Mouse (Mus musculus): ENCODE measurements at regions not wholly inside any gene's neighbourhood (a gene's known extent, or its start where the extent isn't known, plus 50 kb on each side); places are given as distances from the start of the nearest gene placed in this dataset.
"Not testable (repeated sequence)": the region's sequence is repeated elsewhere in the genome, so short reads cannot be mapped to it uniquely, and the experiment has no call there.

DNA sequence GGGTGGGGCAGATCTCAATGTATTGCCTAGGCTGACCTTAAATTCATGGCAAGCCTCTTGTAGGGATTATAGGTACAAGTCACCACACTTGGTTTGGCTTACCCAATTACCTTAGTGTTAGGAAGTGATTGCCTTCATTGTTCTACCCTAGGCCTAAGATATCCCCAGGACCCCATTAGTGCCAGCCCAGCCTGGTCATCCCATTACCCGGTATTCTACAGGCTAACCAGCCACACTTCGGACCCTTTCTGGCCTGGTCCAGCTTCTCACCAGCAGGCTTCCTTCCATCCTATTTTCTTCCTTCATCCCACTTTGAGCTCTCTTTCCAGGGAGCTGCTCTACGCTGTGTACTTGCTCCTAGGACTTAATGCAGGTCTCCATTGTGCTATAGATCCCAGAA is 59.5 kb downstream of the Tex35 start:
- no peak for DNase-seq

DNA sequence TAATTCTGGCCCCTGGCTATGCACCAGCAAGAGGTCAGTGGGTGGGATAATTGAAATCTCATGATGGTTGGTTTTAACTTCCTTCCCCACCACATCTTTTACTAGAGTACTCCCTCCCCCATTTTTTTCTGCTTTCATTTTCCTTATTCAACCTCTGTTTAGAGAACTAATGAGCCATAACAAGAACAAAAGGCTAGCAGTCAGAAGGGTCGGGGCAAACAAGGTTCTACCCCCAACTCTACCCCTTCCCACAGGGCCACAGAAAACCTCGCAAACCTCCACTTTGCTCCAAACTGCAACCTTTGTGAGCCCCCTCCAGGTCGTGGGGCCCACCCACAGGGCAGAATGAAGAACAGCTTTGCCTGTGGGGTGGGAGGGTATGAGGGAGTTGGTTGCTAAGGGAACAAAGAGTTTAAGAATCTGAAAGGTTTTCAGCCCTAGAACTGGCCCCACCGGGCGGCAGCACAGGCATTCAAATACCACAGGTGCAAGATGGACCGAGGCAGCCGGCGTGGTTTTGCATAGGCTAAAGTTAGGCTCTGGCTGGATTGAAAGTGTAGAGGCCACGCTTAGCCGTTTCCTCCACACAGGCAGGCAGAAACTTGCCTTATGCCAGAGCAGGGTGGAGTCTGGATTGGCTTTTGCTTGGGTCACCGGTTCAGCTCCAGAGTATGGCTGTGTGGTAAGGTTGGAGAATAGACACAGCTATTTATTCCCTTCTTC is 60.1 kb downstream of the Tex35 start:
- DNase-seq: no peak

DNA sequence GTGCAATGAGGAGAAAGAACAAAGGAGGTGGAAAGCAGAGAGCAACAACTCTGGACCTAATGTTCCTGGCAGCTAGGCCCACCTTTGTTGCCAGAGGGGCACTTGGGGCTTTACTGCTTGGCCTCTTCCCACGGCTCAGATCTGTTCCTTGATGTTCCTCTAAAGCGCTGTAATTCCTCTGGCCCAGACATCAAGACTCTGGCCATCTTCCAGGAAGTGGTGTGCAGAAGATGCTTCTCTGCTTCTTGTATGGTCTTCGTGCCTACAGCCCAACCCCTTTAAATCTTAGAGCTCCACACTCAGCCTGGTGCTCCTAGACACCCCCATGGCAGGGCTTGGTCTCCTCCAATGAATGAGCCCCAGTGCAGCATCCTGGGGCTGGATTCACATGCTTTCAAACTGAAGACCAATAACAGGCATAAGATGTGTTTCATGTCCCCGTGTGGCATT is 60.7 kb downstream of the Tex35 start:
- DNase-seq: no peak

DNA sequence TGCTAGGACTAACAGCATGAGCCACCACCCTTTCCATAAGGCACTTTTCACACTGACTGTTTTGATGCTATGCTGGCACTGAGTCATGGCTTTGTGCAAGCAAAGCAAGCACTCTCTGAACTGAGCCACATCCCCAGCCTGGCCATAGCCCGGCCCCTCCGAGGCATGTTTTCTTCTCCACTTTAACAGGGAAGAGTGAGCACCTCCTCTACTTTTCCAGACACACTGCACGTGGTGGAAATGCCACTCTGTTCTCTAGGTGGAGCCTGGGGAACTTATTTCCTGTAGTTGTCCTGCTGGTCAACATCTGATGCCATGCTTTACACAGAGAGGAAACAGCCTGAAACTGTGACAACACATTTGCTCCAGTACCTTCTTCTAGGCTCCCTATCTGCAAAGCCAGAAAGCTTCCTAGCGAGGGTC is 61.7 kb downstream of the Tex35 start:
- no peak for DNase-seq

DNA sequence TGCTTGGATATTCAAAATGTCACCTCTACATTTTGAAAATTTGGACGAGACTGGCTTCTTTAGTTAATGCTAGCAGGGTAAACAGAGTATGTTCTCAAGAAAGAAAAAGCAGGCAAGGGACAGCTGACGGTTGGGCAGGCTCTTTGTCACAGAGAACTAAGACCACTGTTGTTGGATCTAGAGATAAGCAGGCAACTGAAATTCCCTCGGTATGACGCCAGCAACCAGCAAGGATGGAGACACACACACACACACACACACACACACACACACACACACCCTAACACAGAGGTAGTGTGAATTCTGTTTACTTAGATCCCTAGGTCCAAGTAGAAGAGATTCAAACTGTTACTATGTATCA is 68.7 kb downstream of the Tex35 start:
- DNase-seq: no peak

DNA sequence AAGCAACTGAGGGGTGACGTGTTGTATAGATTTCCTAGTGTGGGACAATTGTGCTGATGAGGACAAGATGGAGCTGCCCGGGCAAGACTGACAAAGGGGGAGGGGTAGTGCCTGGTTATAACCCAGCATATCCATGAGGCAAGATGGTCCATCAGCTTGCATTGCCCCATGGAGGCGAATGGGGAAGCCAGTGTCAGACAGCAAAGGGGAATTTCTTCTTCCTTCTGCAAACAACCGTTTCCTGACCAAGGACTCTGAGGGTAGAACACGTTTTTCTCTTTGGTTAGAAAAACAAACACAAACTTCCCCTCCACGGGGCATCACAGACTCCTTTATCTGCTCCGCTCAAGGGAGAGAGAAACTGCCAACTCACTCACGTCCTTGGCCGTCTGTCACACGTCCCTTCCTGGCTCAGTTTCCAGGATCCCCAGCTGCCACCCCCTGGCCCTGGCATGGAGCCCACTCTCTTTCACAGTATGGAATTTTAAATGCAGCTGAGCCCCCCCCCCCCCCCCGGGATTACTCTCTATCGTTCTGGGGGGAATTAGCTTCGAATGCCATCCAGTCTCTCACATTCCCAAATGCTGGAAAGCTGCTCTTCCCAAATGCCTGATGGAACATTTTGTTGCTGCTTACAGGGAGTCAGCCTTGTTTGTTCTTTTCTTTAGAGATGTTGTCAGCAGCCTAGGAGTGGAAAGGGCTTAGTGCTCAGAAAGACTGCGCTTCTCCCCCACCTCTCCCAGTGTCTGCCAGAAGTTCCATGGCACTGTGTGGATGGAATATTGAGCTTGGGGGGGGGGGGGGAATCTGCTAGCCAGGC is 69.3 kb downstream of the Tex35 start:
- peak; percentile 73 for DNase-seq

DNA sequence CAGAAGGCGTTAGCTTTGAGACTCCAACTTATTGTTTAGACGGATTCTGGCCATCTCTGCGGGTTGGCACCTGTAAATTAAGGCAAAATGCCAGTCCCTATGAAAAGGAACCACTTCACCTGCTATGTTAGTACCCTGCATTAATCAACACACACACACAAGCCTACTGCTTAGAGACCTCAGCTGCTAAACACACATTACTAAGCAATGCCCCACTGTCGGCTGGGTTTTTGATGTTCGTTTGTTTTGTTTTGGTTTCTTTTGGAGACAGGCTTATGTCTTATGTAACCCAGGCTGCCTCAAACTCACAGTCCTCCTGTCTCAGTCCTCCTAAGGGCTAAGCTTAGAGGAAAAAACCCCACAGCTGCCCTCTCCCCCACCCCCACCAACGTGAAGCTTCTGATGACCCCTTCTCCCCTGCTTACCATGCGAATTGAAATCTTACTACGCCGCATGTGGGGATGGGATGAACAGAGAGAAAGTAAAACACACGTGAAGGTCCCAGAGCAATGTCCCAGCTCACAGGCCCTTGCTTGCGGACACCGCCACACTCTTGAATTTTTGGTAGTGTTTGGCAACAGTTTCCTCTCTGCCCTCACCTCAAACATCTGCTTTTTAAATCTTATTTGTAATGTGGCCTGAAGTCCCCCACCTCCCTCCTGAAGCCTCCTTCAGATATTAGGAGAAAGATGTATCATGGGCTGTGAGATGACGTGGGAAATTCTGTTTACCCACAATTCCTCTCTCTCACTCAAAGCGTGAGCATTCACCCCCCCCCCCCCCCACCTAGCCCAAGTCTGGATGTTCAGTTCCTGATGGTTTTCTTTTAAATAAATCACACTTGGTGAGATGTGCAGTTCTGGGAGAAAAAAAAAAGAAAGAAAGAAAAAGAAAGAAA is 70.1 kb downstream of the Tex35 start:
- no peak for DNase-seq

DNA sequence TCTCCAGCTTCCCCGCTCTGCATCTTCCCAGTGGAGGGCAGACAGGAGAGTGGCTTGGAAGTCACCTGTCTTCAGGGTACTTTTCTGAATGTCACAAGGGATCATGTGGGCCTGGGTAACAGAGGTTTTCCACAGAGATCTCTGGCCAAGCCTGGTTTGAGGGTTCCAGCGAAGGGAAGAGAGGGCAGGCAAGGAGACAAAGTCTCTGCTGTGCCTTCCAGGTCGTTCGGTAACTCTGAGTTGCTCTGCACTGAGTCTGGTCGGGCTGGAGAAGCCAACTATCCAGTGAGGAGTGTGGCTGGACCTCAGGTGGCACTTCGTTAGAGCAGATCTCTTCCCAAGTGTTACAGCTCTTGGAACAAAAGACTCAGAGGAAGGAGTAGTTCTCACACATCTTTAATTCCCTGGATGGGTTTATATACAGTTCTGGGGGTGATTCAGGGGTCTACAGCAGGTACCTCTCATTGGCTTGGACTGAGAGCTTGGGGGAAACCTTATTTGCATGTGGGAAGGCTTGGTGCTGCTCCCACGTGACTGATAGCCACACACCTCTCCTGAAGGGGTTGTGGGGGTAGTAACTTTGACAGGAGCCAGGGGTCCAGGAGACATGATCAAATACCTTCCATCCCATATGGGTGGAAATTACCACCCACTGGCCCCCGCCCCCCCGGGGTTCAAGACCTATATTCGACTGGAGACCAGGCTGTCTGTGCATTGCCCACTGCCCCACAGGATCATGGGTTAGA is 71.1 kb downstream of the Tex35 start:
- DNase-seq: no peak

DNA sequence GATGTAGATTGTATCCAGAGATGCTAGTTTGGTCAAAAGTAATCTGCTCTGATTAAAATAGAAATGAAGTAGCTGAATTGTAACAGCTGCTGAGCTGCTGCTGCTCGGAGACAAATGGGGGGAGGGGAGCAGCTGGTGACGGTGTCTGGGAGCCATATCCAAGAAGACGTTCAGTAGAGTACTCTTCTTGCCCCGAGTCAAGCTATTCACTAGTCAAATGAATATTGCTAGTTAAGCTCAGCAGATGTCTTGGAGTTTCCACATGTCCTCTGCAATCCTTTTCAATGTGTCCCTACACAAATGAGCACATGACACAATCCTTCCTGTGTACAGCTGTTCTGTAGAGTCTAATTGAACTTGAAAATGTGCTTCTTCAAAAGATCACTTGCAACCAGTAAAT is 71.7 kb downstream of the Tex35 start:
- no peak for DNase-seq

DNA sequence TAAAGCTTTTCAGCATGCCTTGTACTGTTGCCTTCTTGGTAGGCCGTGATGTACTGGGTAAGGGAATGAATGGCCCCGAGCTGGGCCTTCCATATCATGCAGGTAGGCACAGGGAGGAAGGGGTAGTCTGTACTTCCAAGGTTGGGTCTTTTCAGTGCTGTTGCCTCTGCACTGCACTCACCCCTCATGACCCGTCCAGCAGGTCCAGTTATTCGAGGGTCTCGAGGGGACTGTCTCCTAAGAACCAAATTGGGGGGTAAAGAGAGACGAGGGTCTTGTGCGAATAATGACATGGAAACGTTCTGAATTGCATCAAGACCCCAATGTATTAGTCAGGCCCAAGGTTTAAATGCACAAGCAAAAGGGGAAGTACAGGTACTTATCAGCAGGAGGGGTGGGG is 73.3 kb downstream of the Tex35 start:
- DNase-seq: not testable (repeated sequence)

DNA sequence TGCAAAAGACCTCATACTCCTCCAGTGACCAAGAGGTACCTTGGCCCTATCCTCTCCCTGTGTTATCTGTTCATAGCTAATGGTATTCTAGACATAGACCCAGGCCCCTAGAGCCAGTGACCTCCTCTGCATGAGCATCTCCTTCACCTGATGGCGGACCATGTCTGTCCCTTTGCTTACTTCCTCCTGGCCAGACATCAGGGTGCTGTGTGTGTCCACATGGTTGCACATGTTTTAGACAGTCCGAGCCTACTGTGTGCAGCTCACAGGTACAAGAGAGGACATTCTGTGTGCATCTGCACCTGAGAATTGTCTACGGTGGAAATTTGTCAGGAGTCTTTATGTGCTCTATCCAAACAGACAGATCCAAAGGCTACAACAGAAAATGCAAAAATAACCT is 79.8 kb downstream of the Tex35 start:
- DNase-seq: no peak

DNA sequence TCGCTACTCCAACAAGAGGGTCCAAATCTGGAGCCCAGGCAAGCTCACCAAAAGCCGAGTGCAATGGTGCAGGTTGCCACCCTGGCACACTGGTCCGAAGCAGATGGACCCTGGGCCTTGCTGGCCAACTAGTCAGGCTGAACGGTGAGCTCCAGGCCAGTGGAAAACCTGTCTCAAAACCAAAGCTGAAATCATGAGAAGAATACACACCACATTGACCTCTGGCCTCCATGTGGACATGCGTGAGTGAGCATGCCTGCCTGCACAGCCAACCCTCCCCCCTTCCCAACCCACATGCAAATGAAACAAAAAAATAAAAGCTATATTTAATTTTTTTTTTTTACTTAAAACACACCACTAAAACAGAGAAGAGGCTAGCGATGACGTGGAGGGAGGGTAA is 80.8 kb downstream of the Tex35 start:
- DNase-seq: no peak

DNA sequence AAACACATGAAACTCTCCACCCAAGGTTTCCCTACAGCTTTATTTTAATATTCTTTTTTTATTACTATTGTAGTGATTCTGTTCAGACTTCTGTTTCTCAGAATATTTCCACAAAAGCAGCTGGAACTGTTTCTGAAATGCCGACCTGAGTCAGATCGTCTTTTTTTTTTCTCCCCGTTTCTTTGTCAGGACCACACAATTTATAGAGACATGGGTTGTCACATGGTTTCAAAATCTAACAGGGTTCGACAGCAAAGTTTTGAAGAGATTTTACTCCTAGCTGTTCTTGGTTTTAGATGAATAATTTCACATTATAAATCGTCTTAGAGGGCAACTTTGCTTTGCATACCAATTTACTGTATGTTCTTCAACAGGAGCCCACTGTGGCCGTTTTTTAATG is 84.0 kb upstream of the Ralgps2 start:
- DNase-seq: no peak

DNA sequence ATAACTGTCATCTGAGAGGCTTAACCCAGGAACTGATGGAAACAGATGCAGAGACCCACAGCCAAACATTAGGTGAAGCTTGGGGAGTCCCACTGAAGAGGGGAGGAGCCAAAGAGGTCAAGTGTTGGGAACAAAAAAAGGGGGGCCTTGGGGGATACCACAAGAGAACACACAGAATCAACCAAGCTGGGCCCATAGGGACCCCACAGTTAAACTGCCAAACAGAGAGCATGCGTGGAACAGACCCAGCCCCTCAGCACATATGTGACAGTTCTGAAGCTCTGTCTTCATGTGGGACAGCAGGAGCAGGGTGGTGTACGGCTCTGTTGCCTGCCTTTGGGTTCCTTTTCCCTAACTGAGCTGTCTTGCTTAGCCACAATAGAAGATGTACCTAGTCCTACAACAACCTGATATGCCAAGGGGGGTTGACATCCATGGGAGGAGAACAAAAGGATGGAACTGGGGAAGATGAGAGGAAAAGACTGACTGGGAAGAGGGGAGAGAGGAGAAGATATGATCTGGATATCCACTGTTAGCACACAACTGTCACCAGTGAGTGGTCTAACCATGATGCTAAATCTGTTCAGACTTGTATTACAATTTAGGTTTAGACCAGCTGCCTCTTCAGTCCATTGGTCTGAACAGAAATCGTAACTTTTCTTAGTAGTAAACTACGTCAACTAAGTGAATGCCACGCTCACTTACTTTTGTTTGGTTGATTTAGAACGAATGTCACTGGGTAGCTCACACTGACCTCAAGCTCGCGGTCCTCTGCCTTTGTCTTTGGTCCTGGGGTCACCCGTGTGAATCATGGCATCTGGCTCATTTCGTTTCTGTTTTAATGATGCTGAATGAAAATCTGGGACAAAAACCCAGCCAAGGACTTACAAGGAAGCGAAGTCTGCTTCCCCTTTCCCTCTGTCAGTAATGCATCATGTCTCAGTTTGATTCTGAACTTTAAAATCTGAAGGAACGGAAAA is 83.3 kb upstream of the Ralgps2 start:
- DNase-seq: no peak

DNA sequence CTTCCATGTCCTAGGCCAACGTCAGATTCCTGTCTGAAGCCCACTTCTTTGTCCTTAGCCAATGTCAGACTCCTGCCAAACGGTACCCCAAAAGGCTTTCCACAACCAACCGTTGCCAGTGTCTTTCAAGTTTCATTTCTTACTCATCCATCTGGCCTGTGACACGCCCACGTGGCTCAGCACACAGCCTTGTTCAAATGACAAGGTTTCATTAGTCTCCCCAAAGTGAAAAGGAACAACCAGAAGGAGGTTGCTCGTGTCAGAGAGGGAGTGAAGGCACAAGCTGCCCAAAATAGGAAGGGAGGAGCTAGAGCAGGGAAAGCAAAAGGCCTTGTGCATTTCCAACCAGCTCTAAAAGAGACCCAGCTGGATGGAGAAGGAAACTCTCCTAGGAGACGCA is 80.5 kb upstream of the Ralgps2 start:
- DNase-seq: no peak

DNA sequence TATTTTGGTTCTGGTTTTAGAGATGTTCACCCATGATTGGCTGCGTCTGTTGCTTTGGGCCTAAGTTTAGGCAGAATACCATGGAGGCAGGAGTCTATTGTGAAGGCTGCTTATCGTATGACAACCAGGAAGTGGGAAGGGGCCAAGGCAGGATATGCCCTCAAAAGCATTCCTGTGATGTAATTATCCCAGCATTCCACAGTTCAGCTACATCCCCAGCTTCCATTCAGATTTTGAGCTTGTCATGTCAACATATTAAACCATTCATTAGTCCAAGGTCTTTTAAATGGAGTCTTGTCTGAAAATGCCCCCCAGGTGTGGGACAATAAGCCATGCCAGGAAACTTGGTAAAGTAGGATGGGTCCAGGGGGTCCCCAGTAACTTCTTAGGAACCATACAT is 79.3 kb upstream of the Ralgps2 start:
- no peak for DNase-seq

DNA sequence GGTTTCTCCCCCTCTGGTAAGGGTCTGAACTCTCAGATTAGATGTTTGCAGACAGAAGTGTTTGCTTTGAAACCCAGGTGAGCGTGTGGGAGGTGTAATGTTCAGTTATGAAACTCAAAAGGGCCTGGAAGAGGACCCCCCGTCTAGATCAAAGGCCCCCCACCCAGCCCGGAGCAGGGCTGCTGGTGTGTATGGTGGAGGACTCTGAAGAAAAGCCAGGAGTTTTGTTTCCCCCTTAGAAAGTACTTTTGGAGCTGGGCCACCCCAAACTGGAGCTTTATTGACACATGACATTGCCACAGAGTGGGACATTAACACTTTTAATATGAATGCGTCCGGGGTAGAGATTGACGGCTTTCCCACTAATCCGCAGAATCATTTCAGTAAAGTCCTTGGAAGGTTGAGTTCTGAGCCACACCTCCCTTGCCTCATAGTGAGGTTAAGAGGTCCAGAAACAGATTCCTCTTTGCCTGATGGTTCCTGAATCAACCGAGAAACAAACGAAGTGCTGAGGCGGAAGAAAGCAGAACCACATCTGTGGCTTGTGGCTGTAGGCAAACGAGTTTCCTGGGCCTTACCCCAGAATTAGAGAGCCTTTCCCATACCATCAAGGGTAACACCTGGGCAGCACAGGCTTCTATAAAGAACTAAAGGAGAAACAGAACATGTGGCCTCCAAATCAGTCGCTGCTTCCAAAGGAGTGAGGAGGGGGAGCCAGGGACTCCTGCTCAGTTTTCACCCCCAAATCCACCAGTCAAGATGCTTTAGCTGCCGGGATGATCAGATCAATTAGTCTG is 78.0 kb upstream of the Ralgps2 start:
- DNase-seq: no peak

DNA sequence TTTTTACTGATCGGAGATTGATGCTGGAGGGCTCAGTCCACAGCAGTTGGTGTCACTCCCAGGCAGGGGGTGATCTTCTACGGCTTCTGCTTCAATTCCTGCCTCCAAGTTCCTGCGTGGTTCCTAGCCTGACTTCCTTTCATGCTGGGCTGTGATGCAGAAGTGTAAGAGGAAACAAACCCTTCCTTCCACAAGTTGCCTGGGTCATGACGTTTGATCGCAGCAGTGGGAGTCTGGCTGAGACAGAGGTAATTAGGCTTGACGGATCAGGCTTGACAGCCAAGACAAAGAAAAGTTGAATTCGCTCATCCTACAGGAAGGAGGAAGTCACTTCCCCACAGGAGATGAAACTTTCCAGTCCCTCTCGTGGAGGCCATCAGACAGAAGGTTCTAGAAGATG is 77.2 kb upstream of the Ralgps2 start:
- DNase-seq: no peak

DNA sequence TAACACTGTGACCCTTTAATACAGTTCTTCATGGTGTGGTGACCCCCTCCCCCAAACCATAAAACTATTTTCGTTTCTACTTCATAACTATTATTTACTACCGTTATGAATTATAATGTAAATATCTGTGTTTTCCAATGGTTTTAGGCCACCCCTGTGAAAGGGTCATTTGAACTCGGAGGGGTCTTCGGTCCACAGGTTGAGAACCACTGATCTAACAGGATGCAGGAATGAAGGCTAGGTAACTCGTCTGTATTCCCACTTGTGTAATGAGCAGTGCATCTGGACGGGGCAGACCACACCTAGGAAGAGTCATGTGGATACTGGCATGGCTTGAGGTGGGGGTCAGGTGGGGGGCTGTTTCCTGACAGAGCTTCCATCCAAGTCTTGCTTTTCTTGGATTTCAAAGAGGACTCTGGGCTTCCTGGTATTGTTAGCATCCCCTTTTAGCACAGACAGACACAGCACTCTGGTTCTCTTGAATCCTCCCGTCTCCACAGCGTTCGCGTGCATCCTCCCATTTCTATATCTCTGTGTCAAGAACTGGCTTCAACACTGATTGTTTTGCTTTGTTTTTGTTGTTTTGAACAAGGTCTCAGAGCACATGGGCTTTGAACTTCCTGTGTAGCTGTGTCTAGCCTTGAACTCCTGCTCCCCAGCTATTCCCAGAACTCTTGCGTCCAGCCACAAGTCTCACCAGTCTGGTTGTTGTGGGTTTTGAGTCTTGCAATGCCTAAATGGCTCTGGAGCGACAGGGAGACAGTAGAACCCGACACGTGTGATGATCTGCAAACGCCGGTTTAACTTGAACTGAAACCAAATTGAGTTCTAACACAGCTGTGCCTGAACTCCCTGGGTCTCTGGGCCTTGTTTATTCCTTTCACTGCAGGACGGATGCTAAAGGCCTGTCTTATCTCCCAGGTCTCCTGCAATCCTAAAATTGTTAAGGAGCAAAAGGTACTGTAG is 75.4 kb upstream of the Ralgps2 start:
- no peak for DNase-seq
